Mouse (Mus musculus): ENCODE data around the gene Qsox2.

The Qsox2 gene

DNA sequence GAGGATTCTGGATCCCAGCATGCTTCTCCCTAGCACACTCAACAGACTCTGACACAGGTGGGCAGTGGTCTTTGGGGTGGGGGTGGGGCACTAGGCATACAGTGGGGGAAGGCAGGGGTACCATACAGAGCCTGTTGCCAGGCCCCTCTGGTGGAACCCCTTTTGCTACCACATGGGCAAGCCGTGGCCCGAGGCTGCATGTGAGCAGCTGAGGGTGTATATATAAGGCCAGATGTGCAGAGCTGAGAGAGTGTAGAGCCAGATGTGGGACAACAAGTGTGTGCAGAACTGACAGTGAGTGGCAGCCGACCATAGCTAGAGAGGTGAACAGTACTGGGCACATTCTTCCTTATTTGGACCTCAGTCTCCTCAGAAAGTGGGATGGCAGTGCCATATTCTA lies 70.4 kb downstream of the Qsox2 start:
- DNase-seq (ENCODE audit: low read depth, low spot score) = no peak
